Mouse (Mus musculus) heart, postnatal 0 days (tissue): ENCODE measurements around the gene Ric3. TPM values are rescaled to one million over a fixed set of nuclear protein-coding genes. Genes with fewer than 3 reads are reported as not detected.
"Not testable (repeated sequence)": the region's sequence is repeated elsewhere in the genome, so short reads cannot be mapped to it uniquely, and the experiment has no call there.

Source experiments
- ATAC-seq: fragments of 200-750 bp; cut with Nextera tagmentation; 2 replicates; pipeline ENCODE4 v1.8.0; 2017; ENCODE audit warnings: low read depth, moderate number of reproducible peaks, moderate library complexity; ENCODE audit not compliant: insufficient read depth
- DNase-seq: peaks from one replicate; pipeline ENCODE4 v3.0.0-alpha.2; 2016; ENCODE audit warnings: low spot score
- H3K27ac ChIP-seq: fragments of 300-500 bp; sonication (generic); 2 replicates; pipeline ENCODE4 v1.5.1; 2014; ENCODE audit warnings: low read depth, mild to moderate bottlenecking
- H3K27me3 ChIP-seq: fragments of 300-500 bp; sonication (generic); 2 replicates; pipeline ENCODE4 v1.6.1; 2014; ENCODE audit warnings: low read length, mixed read lengths; ENCODE audit not compliant: control insufficient read depth, insufficient read depth
- H3K36me3 ChIP-seq: fragments of 300-500 bp; sonication (generic); replicated peaks from 2 replicates; pipeline ENCODE4 v1.6.1; 2014; ENCODE audit warnings: low read length, mixed read lengths; ENCODE audit not compliant: control insufficient read depth, insufficient read depth
- H3K4me1 ChIP-seq: fragments of 300-500 bp; sonication (generic); 2 replicates; pipeline ENCODE4 v1.6.1; 2014; ENCODE audit warnings: antibody characterized with exemption; ENCODE audit not compliant: control insufficient read depth, insufficient read depth
- H3K4me2 ChIP-seq: fragments of 300-500 bp; sonication (generic); 2 replicates; pipeline ENCODE4 v1.6.1; 2014; ENCODE audit warnings: low read depth, mild to moderate bottlenecking, low read length, moderate library complexity
- H3K4me3 ChIP-seq: fragments of 300-500 bp; sonication (generic); 2 replicates; pipeline ENCODE4 v1.5.1; 2014; ENCODE audit warnings: low read depth, low read length
- H3K9ac ChIP-seq: fragments of 300-500 bp; sonication (generic); replicated peaks from 2 replicates; pipeline ENCODE4 v1.6.1; 2014; ENCODE audit warnings: low read depth, low read length, mixed read lengths
- H3K9me3 ChIP-seq: fragments of 300-500 bp; sonication (generic); replicated peaks from 2 replicates; pipeline ENCODE4 v1.6.1; 2016; ENCODE audit warnings: low read length; ENCODE audit not compliant: control insufficient read depth
- CTCF ChIP-seq: IDR thresholded peaks from 2 replicates; pipeline ENCODE4 v1.5.1; 2016; ENCODE audit warnings: antibody characterized with exemption, control low read depth, low read depth
- EP300 ChIP-seq: IDR thresholded peaks from 2 replicates; pipeline ENCODE4 v1.6.1; 2016; ENCODE audit warnings: antibody characterized with exemption, low read depth
- WGBS: fragments of 180-500 bp; shearing (Covaris S2); extraction: QIAGEN DNeasy Blood & Tissue Kit; methylation state at CpG from one replicate; pipeline ENCODE4 v1.1.7; 2014; 5-methylcytosine and 5-hydroxymethylcytosine counted together
- polyA plus RNA-seq: library from polyadenylated mRNA; unstranded; fragments of >200 nt; fragmentation: Nextera tagmentation; extraction: Ambion mirVana; gene quantifications from 2 replicates; pipeline ENCODE4 v1.2.1, GENCODE M21; 2015
- total RNA-seq: library from RNA; depleted of rRNA; stranded (reverse); fragments of >200 nt; gene quantifications from 2 replicates; pipeline ENCODE4 v1.2.3, GENCODE M21; 2014; ENCODE audit warnings: low replicate concordance

Gene Ric3
- total and polyA plus RNA-seq, 2 experiments from 2014 or later = 0.38 to 0.42 TPM

DNA sequence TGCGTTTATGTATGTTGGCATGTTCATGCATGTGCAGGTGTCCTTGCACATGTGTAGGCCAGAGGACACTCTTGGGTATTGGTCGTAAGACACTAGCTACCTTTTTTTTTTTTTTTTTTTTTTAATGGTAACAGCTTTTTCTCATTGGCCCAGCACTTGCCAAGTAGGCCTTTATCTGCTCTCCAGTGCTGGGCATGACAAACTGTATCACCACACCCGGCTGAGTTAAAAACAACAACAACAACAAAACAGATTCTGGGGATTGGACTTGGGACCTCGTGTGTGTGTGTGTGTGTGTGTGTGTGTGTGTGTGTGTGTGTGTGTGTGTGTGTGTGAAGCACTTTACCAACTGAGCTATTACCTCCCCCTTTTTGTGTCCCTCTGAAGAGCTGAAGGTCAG, 13.5 kb upstream of the Ric3 start:
- no peak for ATAC-seq
- WGBS = 61% methylated on average over 4 of the region's 4 CpGs
- H3K36me3 ChIP-seq = no peaks in the 10 kb centered on the region
- TF ChIP-seq EP300 (no peak), CTCF (no peak)
- H3K9me3 ChIP-seq = no peaks in the 10 kb centered on the region
- no peak overlapping the region for H3K4me3 ChIP-seq
- no peak overlapping the region for H3K27ac ChIP-seq
- no peak overlapping the region for H3K4me2 ChIP-seq
- no peaks in the 10 kb centered on the region for H3K27me3 ChIP-seq
- H3K4me1 ChIP-seq = no peaks in the 10 kb centered on the region
- no peak for DNase-seq
- no peak overlapping the region for H3K9ac ChIP-seq

DNA sequence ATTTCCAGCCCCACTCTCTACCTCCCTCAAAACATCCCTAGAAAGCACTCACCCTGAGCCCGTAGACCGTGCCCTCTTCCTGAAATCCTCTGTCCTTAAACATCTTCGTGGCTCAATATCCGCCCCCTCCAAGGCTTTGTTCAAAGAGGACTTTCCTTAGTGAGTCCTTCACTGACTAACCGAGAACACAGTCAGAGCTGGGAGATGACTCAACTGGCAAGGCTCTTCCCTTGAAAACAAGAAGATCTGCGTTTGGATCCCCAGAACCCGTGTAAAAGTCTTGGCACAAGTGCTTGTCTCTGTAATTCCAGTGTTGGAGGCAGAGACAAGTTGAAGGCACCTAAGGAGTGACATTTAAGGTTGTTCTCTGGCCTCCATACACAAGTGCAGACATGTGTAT, 11.2 kb upstream of the Ric3 start:
- Histone ChIP-seq H3K4me3 (no peak overlapping the region), H3K9ac (no peak overlapping the region), H3K36me3 (no peaks in the 10 kb centered on the region), H3K4me1 (no peaks in the 10 kb centered on the region), H3K27ac (no peak overlapping the region), H3K4me2 (no peak overlapping the region), H3K27me3 (no peaks in the 10 kb centered on the region), H3K9me3 (no peaks in the 10 kb centered on the region)
- ATAC-seq (no peak), DNase-seq (no peak)
- TF ChIP-seq EP300 (no peak), CTCF (no peak)
- 72% methylated on average over 7 of the region's 7 CpGs for WGBS

DNA sequence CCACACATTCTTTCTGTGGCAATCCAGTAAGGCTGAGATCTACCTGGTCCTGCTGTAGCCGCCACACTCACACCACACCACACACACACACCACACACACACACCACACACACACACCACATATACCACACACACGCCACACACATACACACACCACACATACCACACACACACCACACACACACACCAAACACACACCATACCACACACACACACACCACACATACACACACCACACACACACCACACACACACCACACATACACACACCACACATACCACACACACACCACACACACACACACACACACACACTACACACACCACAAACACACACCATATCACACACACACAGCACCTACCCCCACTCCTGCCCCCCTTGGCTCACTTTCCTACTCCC, 8.2 kb upstream of the Ric3 start:
- H3K4me2 ChIP-seq, H3K27ac ChIP-seq, DNase-seq, H3K9me3 ChIP-seq, ATAC-seq, H3K4me1 ChIP-seq, H3K4me3 ChIP-seq, H3K9ac ChIP-seq, H3K27me3 ChIP-seq, H3K36me3 ChIP-seq: not testable (repeated sequence)
- WGBS = 68% methylated on average over 2 of the region's 2 CpGs

DNA sequence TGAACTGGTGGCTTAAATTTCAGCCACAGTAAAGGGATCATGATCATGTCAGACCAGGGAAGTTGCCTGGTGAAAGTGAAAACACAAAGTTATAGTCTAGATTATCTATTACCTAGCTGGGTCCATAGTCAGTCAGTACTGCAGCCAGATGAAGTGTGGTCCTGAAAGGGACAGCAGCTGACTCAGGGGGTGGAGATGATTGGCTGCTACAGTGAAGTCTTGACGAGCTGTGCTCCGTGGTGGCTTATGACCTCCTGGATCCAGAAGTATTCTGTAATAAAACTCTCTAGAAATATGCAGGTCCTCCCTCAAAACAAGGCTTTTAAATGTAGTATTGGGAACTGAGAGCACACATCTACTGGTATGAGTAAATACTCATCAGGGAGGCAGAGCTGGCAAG, 3.8 kb upstream of the Ric3 start:
- Histone ChIP-seq H3K4me1 (no peaks in the 10 kb centered on the region), H3K27ac (no peak overlapping the region), H3K4me3 (no peak overlapping the region), H3K9me3 (no peaks in the 10 kb centered on the region), H3K4me2 (no peak overlapping the region), H3K9ac (no peak overlapping the region), H3K27me3 (peaks cover 10% of the 10 kb centered on the region), H3K36me3 (no peaks in the 10 kb centered on the region)
- DNase-seq = no peak
- 2% methylated on average over 2 of the region's 2 CpGs for WGBS
- no peak for ATAC-seq
- no peak for TF ChIP-seq CTCF
- TF ChIP-seq EP300 = no peak

DNA sequence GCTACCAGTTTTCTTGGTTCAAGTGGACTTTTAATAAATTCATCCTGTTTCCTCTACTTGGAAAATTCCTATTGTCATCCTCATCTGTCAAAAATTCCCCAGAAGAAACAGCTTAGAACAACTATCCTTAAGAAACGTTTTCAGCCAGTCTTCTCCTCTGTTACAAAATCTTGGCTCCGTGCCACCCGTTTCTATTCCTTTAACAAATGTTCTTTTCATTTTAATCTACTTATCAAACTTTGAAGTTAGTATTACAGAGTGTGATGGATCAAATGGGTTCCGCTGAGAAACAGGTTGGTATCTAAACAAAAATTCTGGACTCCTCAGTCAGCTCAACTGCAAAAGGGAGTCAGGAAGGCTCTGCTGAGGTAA, 668 bp upstream of the Ric3 start:
- DNase-seq (no peak), ATAC-seq (no peak)
- Histone ChIP-seq H3K27me3 (peaks cover 10% of the 10 kb centered on the region), H3K4me1 (no peaks in the 10 kb centered on the region), H3K9me3 (no peaks in the 10 kb centered on the region), H3K4me2 (no peak overlapping the region), H3K9ac (no peak overlapping the region), H3K27ac (no peak overlapping the region), H3K4me3 (no peak overlapping the region), H3K36me3 (no peaks in the 10 kb centered on the region)
- TF ChIP-seq EP300 = no peak
- TF ChIP-seq CTCF = no peak
- WGBS = 66% methylated on average over 4 of the region's 4 CpGs

DNA sequence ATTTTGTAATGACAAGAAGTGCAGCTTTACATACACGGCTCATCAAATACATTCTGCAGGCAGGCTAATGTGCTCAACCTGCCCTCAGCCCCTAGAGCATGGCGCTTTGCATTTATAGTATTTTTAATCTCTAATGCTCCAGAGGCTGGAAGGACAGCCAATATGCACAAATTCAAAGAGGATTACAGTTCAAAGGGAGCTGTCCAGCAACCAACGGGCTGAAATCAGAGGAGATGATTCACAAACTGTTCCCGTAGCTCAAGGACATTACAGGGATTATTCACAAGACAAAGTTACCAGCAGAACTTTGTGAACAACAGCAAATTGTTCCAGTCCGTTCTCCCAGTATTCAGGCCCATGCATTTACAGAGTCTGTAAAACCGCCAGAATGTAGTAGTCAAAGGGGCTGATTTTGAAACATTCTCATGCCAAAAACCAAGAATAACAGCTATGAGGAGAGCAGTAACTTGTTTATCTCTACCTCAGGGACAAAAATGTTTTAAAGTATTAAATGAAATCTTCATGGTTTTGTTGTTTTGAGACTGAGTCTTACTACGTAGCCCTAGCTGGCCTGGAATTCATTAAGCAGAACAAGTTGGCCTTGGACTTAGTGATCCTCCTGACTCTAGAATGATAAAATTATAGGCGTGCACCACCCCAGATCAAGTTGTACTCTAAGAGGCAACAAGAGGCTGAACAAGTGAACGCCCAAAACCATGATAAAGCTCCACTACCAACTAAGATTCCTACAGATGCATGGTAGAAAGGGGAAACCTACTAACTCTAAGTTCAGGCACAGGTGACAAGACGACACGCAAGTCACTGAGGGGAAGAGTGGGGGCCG, 640 bp downstream of the Ric3 start:
- Histone ChIP-seq H3K36me3 (no peaks in the 10 kb centered on the region), H3K27me3 (peaks cover 10% of the 10 kb centered on the region), H3K27ac (no peak overlapping the region), H3K9me3 (no peaks in the 10 kb centered on the region), H3K4me3 (peak overlapping the region; percentile 23), H3K4me1 (no peaks in the 10 kb centered on the region), H3K4me2 (peak overlapping the region; percentile 45), H3K9ac (no peak overlapping the region)
- 18% methylated on average over 12 of the region's 12 CpGs for WGBS
- TF ChIP-seq EP300 (no peak), CTCF (no peak)
- no peak for ATAC-seq
- DNase-seq = no peak
